Mouse (Mus musculus): Measurements from ENCODE around the gene AC129217.1.

The AC129217.1 gene

GRCm38 (mm10) chr19:8829660-8830059 lies at the start of gene AC129217.1:
TSS of gene AC129217.1 (plus strand) at chr19:8829773.
- no peak for DNase-seq (ENCODE audit: low read depth, low spot score)

GRCm38 (mm10) chr19:8786008-8786781 lies 43.4 kb upstream of the AC129217.1 start, which contains the start of gene Taf6l:
TSS of gene Taf6l (minus strand) at chr19:8786417.
- peak; percentile 99 for DNase-seq (ENCODE audit: low read depth, low spot score)

- peak; percentile 57 for DNase-seq (ENCODE audit: low read depth, low spot score)
Measured at GRCm38 (mm10) chr19:8788521-8788920, 41.1 kb upstream of the AC129217.1 start.

- no peak for DNase-seq (ENCODE audit: low read depth, low spot score)
Measured at GRCm38 (mm10) chr19:8789171-8789570, 40.4 kb upstream of the AC129217.1 start.

- DNase-seq (ENCODE audit: low read depth, low spot score), result no peak
Measured at GRCm38 (mm10) chr19:8790171-8790570, 39.4 kb upstream of the AC129217.1 start.

- peak; percentile 96 for DNase-seq (ENCODE audit: low read depth, low spot score)
Measured at GRCm38 (mm10) chr19:8798264-8798946, 31.2 kb upstream of the AC129217.1 start, which contains the start of gene Polr2g. TSS of gene Polr2g (minus strand) at chr19:8798577.

GRCm38 (mm10) chr19:8798947-8799315 lies 30.6 kb upstream of the AC129217.1 start:
- DNase-seq (ENCODE audit: low read depth, low spot score), result no peak

- peak; percentile 100 for DNase-seq (ENCODE audit: low read depth, low spot score)
Measured at GRCm38 (mm10) chr19:8802130-8802821, 27.3 kb upstream of the AC129217.1 start, which contains the start of gene Zbtb3. TSS of gene Zbtb3 (plus strand) at chr19:8802555.

- DNase-seq (ENCODE audit: low read depth, low spot score), result no peak
Measured at GRCm38 (mm10) chr19:8803204-8803780, 26.3 kb upstream of the AC129217.1 start.

- DNase-seq (ENCODE audit: low read depth, low spot score), result no peak
Measured at GRCm38 (mm10) chr19:8803879-8804660, 25.5 kb upstream of the AC129217.1 start.

- DNase-seq (ENCODE audit: low read depth, low spot score), result no peak
Measured at GRCm38 (mm10) chr19:8806810-8807209, 22.8 kb upstream of the AC129217.1 start.

GRCm38 (mm10) chr19:8815812-8816211 lies 13.8 kb upstream of the AC129217.1 start:
- no peak for DNase-seq (ENCODE audit: low read depth, low spot score)

- DNase-seq (ENCODE audit: low read depth, low spot score), result no peak
Measured at GRCm38 (mm10) chr19:8817001-8817400, 12.6 kb upstream of the AC129217.1 start.

GRCm38 (mm10) chr19:8818301-8818798 lies 11.2 kb upstream of the AC129217.1 start:
- DNase-seq (ENCODE audit: low read depth, low spot score), result no peak

GRCm38 (mm10) chr19:8818801-8819595 lies 10.6 kb upstream of the AC129217.1 start, which contains the start of gene Ttc9c:
TSS of gene Ttc9c (minus strand) at chr19:8819333.
- peak; percentile 100 for DNase-seq (ENCODE audit: low read depth, low spot score)

GRCm38 (mm10) chr19:8819596-8820423 lies 9.8 kb upstream of the AC129217.1 start, which contains the start of gene Hnrnpul2:
TSS of gene Hnrnpul2 (plus strand) at chr19:8820010.
- DNase-seq (ENCODE audit: low read depth, low spot score), result peak; percentile 99

- no peak for DNase-seq (ENCODE audit: low read depth, low spot score)
Measured at GRCm38 (mm10) chr19:8820424-8820956, 9.1 kb upstream of the AC129217.1 start.

- DNase-seq (ENCODE audit: low read depth, low spot score), result no peak
Measured at GRCm38 (mm10) chr19:8821146-8821545, 8.4 kb upstream of the AC129217.1 start.

GRCm38 (mm10) chr19:8822696-8823095 lies 6.9 kb upstream of the AC129217.1 start:
- peak; percentile 52 for DNase-seq (ENCODE audit: low read depth, low spot score)
